Mouse (Mus musculus): ENCODE results near the gene Cnp. TPM values are rescaled to one million over a fixed set of nuclear protein-coding genes. Genes with fewer than 3 reads are reported as not detected.

Cnp gene
- polyA plus RNA-seq, 1 experiment from 2014 or later: 19.7 TPM

GRCm38 (mm10) chr11:100595533-100595932, 20.8 kb downstream of the Cnp start:
- WGBS: 80% methylated on average over 4 of the region's 4 CpGs
- no peak overlapping the region for H3K9ac ChIP-seq (replicated peaks)
- peaks cover 99% of the 10 kb centered on the region for H3K36me3 ChIP-seq
- no peak overlapping the region for H3K4me3 ChIP-seq
- no peaks in the 10 kb centered on the region for H3K4me1 ChIP-seq
- no peaks in the 10 kb centered on the region for H3K27me3 ChIP-seq
- no peaks in the 10 kb centered on the region for H3K9me3 ChIP-seq
- H3K4me2 ChIP-seq (replicated peaks): no peak overlapping the region
- no peak overlapping the region for H3K27ac ChIP-seq (replicated peaks)
- no peak for ATAC-seq (ENCODE audit: low FRiP score, low read depth)

GRCm38 (mm10) chr11:100598074-100598473, 23.4 kb downstream of the Cnp start:
- 94% methylated on average over 4 of the region's 4 CpGs for WGBS
- Histone ChIP-seq H3K27me3 (no peaks in the 10 kb centered on the region), H3K36me3 (peaks cover 86% of the 10 kb centered on the region)

GRCm38 (mm10) chr11:100601372-100601771, 26.7 kb downstream of the Cnp start:
- Histone ChIP-seq H3K4me3 (no peak overlapping the region), H3K9me3 (no peaks in the 10 kb centered on the region), H3K4me1 (0 out of 2 replicates have a peak, but pooled peaks cover 2% of the 10 kb centered on the region), H3K4me2 (replicated peaks) (no peak overlapping the region), H3K36me3 (peaks cover 58% of the 10 kb centered on the region), H3K27me3 (no peaks in the 10 kb centered on the region), H3K27ac (replicated peaks) (no peak overlapping the region), H3K9ac (replicated peaks) (no peak overlapping the region)
- 94% methylated on average over 3 of the region's 3 CpGs for WGBS
- no peak for ATAC-seq (ENCODE audit: low FRiP score, low read depth)

More at GRCm38 (mm10) chr11:100598074-100598473, 23.4 kb downstream of the Cnp start:
- H3K4me2 ChIP-seq (replicated peaks): no peak overlapping the region
- no peaks in the 10 kb centered on the region for H3K4me1 ChIP-seq
- no peaks in the 10 kb centered on the region for H3K9me3 ChIP-seq
- H3K27ac ChIP-seq (replicated peaks): no peak overlapping the region
- ATAC-seq (ENCODE audit: low FRiP score, low read depth): no peak
- no peak overlapping the region for H3K4me3 ChIP-seq
- H3K9ac ChIP-seq (replicated peaks): no peak overlapping the region

- Histone ChIP-seq H3K4me2 (replicated peaks) (no peak overlapping the region), H3K4me3 (no peak overlapping the region), H3K9me3 (no peaks in the 10 kb centered on the region), H3K27me3 (no peaks in the 10 kb centered on the region), H3K36me3 (peaks cover 43% of the 10 kb centered on the region), H3K4me1 (0 out of 2 replicates have a peak, but pooled peaks cover 2% of the 10 kb centered on the region), H3K27ac (replicated peaks) (no peak overlapping the region), H3K9ac (replicated peaks) (no peak overlapping the region)
- ATAC-seq (ENCODE audit: low FRiP score, low read depth): no peak
- 90% methylated on average over 9 of the region's 9 CpGs for WGBS
Measured at GRCm38 (mm10) chr11:100603155-100603554, 28.5 kb downstream of the Cnp start.

- ATAC-seq (ENCODE audit: low FRiP score, low read depth): no peak
- Histone ChIP-seq H3K9ac (replicated peaks) (no peak overlapping the region), H3K4me3 (no peak overlapping the region), H3K4me1 (0 out of 2 replicates have a peak, but pooled peaks cover 2% of the 10 kb centered on the region), H3K27ac (replicated peaks) (no peak overlapping the region), H3K36me3 (peaks cover 39% of the 10 kb centered on the region), H3K9me3 (no peaks in the 10 kb centered on the region), H3K27me3 (no peaks in the 10 kb centered on the region), H3K4me2 (replicated peaks) (no peak overlapping the region)
- WGBS: 87% methylated on average over 8 of the region's 8 CpGs
Measured at GRCm38 (mm10) chr11:100603813-100604212, 29.1 kb downstream of the Cnp start.

GRCm38 (mm10) chr11:100604321-100605005, 29.8 kb downstream of the Cnp start:
- H3K9me3 ChIP-seq: no peaks in the 10 kb centered on the region
- no peaks in the 10 kb centered on the region for H3K27me3 ChIP-seq
- no peak overlapping the region for H3K27ac ChIP-seq (replicated peaks)
- no peak overlapping the region for H3K4me2 ChIP-seq (replicated peaks)
- WGBS: 76% methylated on average over 4 of the region's 4 CpGs
- no peak overlapping the region for H3K9ac ChIP-seq (replicated peaks)
- 0 out of 2 replicates have a peak, but pooled peaks cover 2% of the 10 kb centered on the region for H3K4me1 ChIP-seq
- ATAC-seq (ENCODE audit: low FRiP score, low read depth): no peak
- no peak overlapping the region for H3K4me3 ChIP-seq
- peaks cover 33% of the 10 kb centered on the region for H3K36me3 ChIP-seq

- no peaks in the 10 kb centered on the region for H3K27me3 ChIP-seq
- H3K4me2 ChIP-seq (replicated peaks): no peak overlapping the region
- peak overlapping the region; percentile 49; the same call in 1 of the 2 replicates for H3K27ac ChIP-seq (replicated peaks)
- no peak for ATAC-seq (ENCODE audit: low FRiP score, low read depth)
- H3K36me3 ChIP-seq: peaks cover 28% of the 10 kb centered on the region
- H3K4me3 ChIP-seq: no peak overlapping the region
- H3K4me1 ChIP-seq: 0 out of 2 replicates have a peak, but pooled peaks cover 2% of the 10 kb centered on the region
- H3K9me3 ChIP-seq: no peaks in the 10 kb centered on the region
- no peak overlapping the region for H3K9ac ChIP-seq (replicated peaks)
- 87% methylated on average over 10 of the region's 10 CpGs for WGBS
Measured at GRCm38 (mm10) chr11:100605451-100605850, 30.7 kb downstream of the Cnp start.

GRCm38 (mm10) chr11:100607121-100607520, 32.4 kb downstream of the Cnp start:
- 0 out of 2 replicates have a peak, but pooled peaks cover 2% of the 10 kb centered on the region for H3K4me1 ChIP-seq
- no peak overlapping the region for H3K4me3 ChIP-seq
- H3K9ac ChIP-seq (replicated peaks): no peak overlapping the region
- no peaks in the 10 kb centered on the region for H3K9me3 ChIP-seq
- no peak overlapping the region for H3K27ac ChIP-seq (replicated peaks)
- no peak overlapping the region for H3K4me2 ChIP-seq (replicated peaks)
- no peaks in the 10 kb centered on the region for H3K27me3 ChIP-seq
- WGBS: 93% methylated on average over 6 of the region's 6 CpGs
- ATAC-seq (ENCODE audit: low FRiP score, low read depth): no peak
- H3K36me3 ChIP-seq: peaks cover 15% of the 10 kb centered on the region

- ATAC-seq (ENCODE audit: low FRiP score, low read depth): no peak
- WGBS: 80% methylated on average over 4 of the region's 4 CpGs
- no peaks in the 10 kb centered on the region for H3K9me3 ChIP-seq
- H3K4me1 ChIP-seq: 0 out of 2 replicates have a peak, but pooled peaks cover 2% of the 10 kb centered on the region
- no peak overlapping the region for H3K27ac ChIP-seq (replicated peaks)
- H3K9ac ChIP-seq (replicated peaks): no peak overlapping the region
- no peak overlapping the region for H3K4me2 ChIP-seq (replicated peaks)
- H3K27me3 ChIP-seq: no peaks in the 10 kb centered on the region
- peaks cover 10% of the 10 kb centered on the region for H3K36me3 ChIP-seq
- no peak overlapping the region for H3K4me3 ChIP-seq
Measured at GRCm38 (mm10) chr11:100608796-100609195, 34.1 kb downstream of the Cnp start.

- H3K4me2 ChIP-seq (replicated peaks): no peak overlapping the region
- no peak for ATAC-seq (ENCODE audit: low FRiP score, low read depth)
- WGBS: 88% methylated on average over 5 of the region's 5 CpGs
- no peak overlapping the region for H3K4me3 ChIP-seq
- H3K27ac ChIP-seq (replicated peaks): no peak overlapping the region
- 0 out of 2 replicates have a peak, but pooled peaks cover 2% of the 10 kb centered on the region for H3K4me1 ChIP-seq
- no peak overlapping the region for H3K9ac ChIP-seq (replicated peaks)
- H3K36me3 ChIP-seq: peaks cover 10% of the 10 kb centered on the region
- H3K27me3 ChIP-seq: no peaks in the 10 kb centered on the region
- H3K9me3 ChIP-seq: no peaks in the 10 kb centered on the region
Measured at GRCm38 (mm10) chr11:100609355-100609996, 34.8 kb downstream of the Cnp start.

GRCm38 (mm10) chr11:100609997-100610680, 35.4 kb downstream of the Cnp start:
- WGBS: 90% methylated on average over 9 of the region's 9 CpGs
- no peak overlapping the region for H3K4me2 ChIP-seq (replicated peaks)
- 0 out of 2 replicates have a peak, but pooled peaks cover 2% of the 10 kb centered on the region for H3K4me1 ChIP-seq
- H3K9ac ChIP-seq (replicated peaks): no peak overlapping the region
- no peak for ATAC-seq (ENCODE audit: low FRiP score, low read depth)
- H3K9me3 ChIP-seq: no peaks in the 10 kb centered on the region
- no peak overlapping the region for H3K27ac ChIP-seq (replicated peaks)
- peaks cover 10% of the 10 kb centered on the region for H3K36me3 ChIP-seq
- H3K27me3 ChIP-seq: no peaks in the 10 kb centered on the region
- H3K4me3 ChIP-seq: no peak overlapping the region

- no peak overlapping the region for H3K9ac ChIP-seq (replicated peaks)
- 94% methylated on average over 6 of the region's 6 CpGs for WGBS
- H3K4me3 ChIP-seq: no peak overlapping the region
- no peaks in the 10 kb centered on the region for H3K9me3 ChIP-seq
- no peaks in the 10 kb centered on the region for H3K27me3 ChIP-seq
- no peak overlapping the region for H3K4me2 ChIP-seq (replicated peaks)
- peaks cover 16% of the 10 kb centered on the region for H3K36me3 ChIP-seq
- H3K4me1 ChIP-seq: no peaks in the 10 kb centered on the region
- H3K27ac ChIP-seq (replicated peaks): no peak overlapping the region
- no peak for ATAC-seq (ENCODE audit: low FRiP score, low read depth)
Measured at GRCm38 (mm10) chr11:100611627-100612026, 36.9 kb downstream of the Cnp start.

Measured in midbrain, embryonic 12.5 days (tissue).